In the genomic region with DNA sequence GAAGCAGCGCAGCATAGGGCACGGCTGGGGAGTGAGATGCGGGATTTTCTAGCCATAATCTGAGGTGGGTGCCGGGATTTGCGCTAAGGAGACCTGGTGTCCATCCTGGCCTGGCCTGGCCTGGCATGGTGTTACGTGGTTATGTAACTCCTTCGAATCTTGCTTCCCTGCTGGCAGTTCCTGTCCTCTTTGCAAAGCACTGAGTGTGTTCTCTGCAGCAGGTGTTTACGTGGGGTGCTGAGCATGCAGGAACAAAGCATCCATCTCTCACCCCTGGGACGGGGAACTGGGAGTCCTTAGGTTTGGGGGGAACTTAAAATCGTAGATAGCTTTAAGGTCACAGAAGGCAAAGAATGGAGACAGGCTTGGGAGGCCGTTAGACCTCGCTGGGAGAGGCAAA, we compare ENCODE assay signal across 8 mouse cellular contexts. TPM values are rescaled to one million over a fixed set of nuclear protein-coding genes. Genes with fewer than 3 reads are reported as not detected.
DNase-seq lines count a peak whose midpoint lies in the region; ATAC-seq and TF ChIP-seq lines count a peak whose summit lies in the region.

No protein-coding gene starts in this region.

- H3K4me2 ChIP-seq in kidney, postnatal 0 days (ENCODE audit: low read length): no peak overlapping the region
- H3K4me2 ChIP-seq in kidney, embryonic 15.5 days: no peak overlapping the region
- H3K4me2 ChIP-seq in embryonic facial prominence, embryonic 14.5 days (ENCODE audit: low read depth, low read length): no peak overlapping the region
- no peak overlapping the region for H3K4me2 ChIP-seq in limb, embryonic 14.5 days (replicated peaks; ENCODE audit: low read depth, low read length, severe bottlenecking)

- no peak overlapping the region for H3K9ac ChIP-seq in kidney, postnatal 0 days (ENCODE audit: low read depth, low read length)
- no peak overlapping the region for H3K9ac ChIP-seq in kidney, embryonic 15.5 days
- H3K9ac ChIP-seq in embryonic facial prominence, embryonic 14.5 days (ENCODE audit: low read depth, low read length): peak overlapping the region; percentile 25; the same call in 1 of the 2 replicates
- H3K9ac ChIP-seq in limb, embryonic 14.5 days (ENCODE audit: low read depth, low read length, severe bottlenecking): no peak overlapping the region

- H3K4me1 ChIP-seq in kidney, postnatal 0 days (replicated peaks; ENCODE audit: insufficient read depth, low read length): peaks cover 31% of the 10 kb centered on the region
- H3K4me1 ChIP-seq in kidney, embryonic 15.5 days: peaks cover 75% of the 10 kb centered on the region
- peaks cover 68% of the 10 kb centered on the region for H3K4me1 ChIP-seq in bone marrow macrophage, adult 2 months (ENCODE audit: control insufficient read depth, insufficient read depth, low read length)
- H3K4me1 ChIP-seq in embryonic facial prominence, embryonic 14.5 days (ENCODE audit: control insufficient read depth, insufficient read depth, low read length): peaks cover 32% of the 10 kb centered on the region
- peaks cover 40% of the 10 kb centered on the region for H3K4me1 ChIP-seq in limb, embryonic 14.5 days (ENCODE audit: control insufficient read depth, insufficient read depth, low read length)

- H3K27me3 ChIP-seq in kidney, postnatal 0 days (ENCODE audit: insufficient read depth, low read length): no peaks in the 10 kb centered on the region
- H3K27me3 ChIP-seq in kidney, embryonic 15.5 days: no peaks in the 10 kb centered on the region
- H3K27me3 ChIP-seq in embryonic facial prominence, embryonic 14.5 days (replicated peaks; ENCODE audit: control insufficient read depth, insufficient read depth, low read length): no peaks in the 10 kb centered on the region
- H3K27me3 ChIP-seq in limb, embryonic 14.5 days (ENCODE audit: control insufficient read depth, insufficient read depth, low read length): no peaks in the 10 kb centered on the region

- ATAC-seq in kidney, postnatal 0 days (replicated peaks; ENCODE audit: low FRiP score, low read depth): no peak
- no peak for ATAC-seq in kidney, embryonic 15.5 days (replicated peaks; ENCODE audit: low FRiP score)
- ATAC-seq in embryonic facial prominence, embryonic 14.5 days (ENCODE audit: low read depth): no peak
- ATAC-seq in limb, embryonic 14.5 days (ENCODE audit: low FRiP score, low read depth): no peak

- peaks cover 3% of the 10 kb centered on the region; the same call in 1 of the 2 replicates for H3K36me3 ChIP-seq in kidney, postnatal 0 days (ENCODE audit: insufficient read depth, low read length)
- peaks cover 7% of the 10 kb centered on the region; the same call in 1 of the 2 replicates for H3K36me3 ChIP-seq in kidney, embryonic 15.5 days
- H3K36me3 ChIP-seq in embryonic facial prominence, embryonic 14.5 days (ENCODE audit: control insufficient read depth, insufficient read depth, low read length): no peaks in the 10 kb centered on the region
- H3K36me3 ChIP-seq in limb, embryonic 14.5 days (ENCODE audit: control insufficient read depth, insufficient read depth, low read length): no peaks in the 10 kb centered on the region

- 79% methylated on average over 12 of the region's 12 CpGs for WGBS in kidney, postnatal 0 days
- 80% methylated on average over 12 of the region's 12 CpGs for WGBS in kidney, embryonic 15.5 days
- WGBS in embryonic facial prominence, embryonic 14.5 days: 65% methylated on average over 12 of the region's 12 CpGs
- WGBS in limb, embryonic 14.5 days: 47% methylated on average over 12 of the region's 12 CpGs

- 0 out of 2 replicates have a peak overlapping the region, but pooled peaks have one; percentile 25 for H3K27ac ChIP-seq in kidney, postnatal 0 days
- no peak overlapping the region for H3K27ac ChIP-seq in kidney, embryonic 15.5 days
- peak overlapping the region; percentile 47 for H3K27ac ChIP-seq in bone marrow macrophage, adult 2 months (ENCODE audit: insufficient read depth, low read depth, low read length)
- peak overlapping the region; percentile 63 for H3K27ac ChIP-seq in embryonic facial prominence, embryonic 14.5 days (replicated peaks; ENCODE audit: low read depth, low read length)
- peak overlapping the region; percentile 55; the same call in 1 of the 2 replicates for H3K27ac ChIP-seq in limb, embryonic 14.5 days (replicated peaks; ENCODE audit: low read depth, low read length)

- no peak overlapping the region for H3K4me3 ChIP-seq in kidney, postnatal 0 days (replicated peaks; ENCODE audit: low read depth, low read length)
- H3K4me3 ChIP-seq in kidney, embryonic 15.5 days (replicated peaks): no peak overlapping the region
- no peak overlapping the region for H3K4me3 ChIP-seq in bone marrow macrophage, adult 2 months (ENCODE audit: insufficient read depth, low read length)
- no peak overlapping the region for H3K4me3 ChIP-seq in embryonic facial prominence, embryonic 14.5 days (ENCODE audit: low read depth, low read length)
- no peak overlapping the region for H3K4me3 ChIP-seq in limb, embryonic 14.5 days (replicated peaks; ENCODE audit: low read length)

- TF ChIP-seq CTCF in kidney, postnatal 0 days (IDR thresholded peaks at IDR 0.05; ENCODE audit: low read depth): no peak
- TF ChIP-seq CTCF in bone marrow macrophage, adult 2 months (IDR thresholded peaks at IDR 0.05; ENCODE audit: low read depth, low read length): no peak

- DNase-seq in kidney, postnatal 0 days (ENCODE audit: low spot score): no peak
- DNase-seq in embryonic facial prominence, embryonic 14.5 days (ENCODE audit: low spot score): no peak
- no peak for DNase-seq in limb, embryonic 14.5 days (ENCODE audit: low spot score)
- no peak for DNase-seq in right cerebral cortex, postnatal 4 days
- DNase-seq in layer of hippocampus, postnatal 14 days (ENCODE audit: low spot score in 2 of 2): no peak
- DNase-seq in left cerebral cortex, adult 18-20 months (ENCODE audit: low spot score in 2 of 2): no peak

- no peaks in the 10 kb centered on the region for H3K9me3 ChIP-seq in kidney, postnatal 0 days (replicated peaks; ENCODE audit: low read length)
- no peaks in the 10 kb centered on the region for H3K9me3 ChIP-seq in kidney, embryonic 15.5 days (replicated peaks)
- H3K9me3 ChIP-seq in embryonic facial prominence, embryonic 14.5 days (ENCODE audit: control insufficient read depth, low read length): no peaks in the 10 kb centered on the region
- H3K9me3 ChIP-seq in limb, embryonic 14.5 days (ENCODE audit: control insufficient read depth, low read length): no peaks in the 10 kb centered on the region

- no peak for TF ChIP-seq POLR2A in bone marrow macrophage, adult 2 months (IDR thresholded peaks at IDR 0.05; ENCODE audit: borderline replicate concordance, low read depth, low read length)
- no peak for TF ChIP-seq POLR2A in limb, embryonic 14.5 days (IDR thresholded peaks at IDR 0.05; ENCODE audit: borderline replicate concordance, extremely low read depth, insufficient read depth, insufficient read length)

RNA-seq across cellular contexts. Expression of gene C1qtnf9, which starts 28.3 kb away (rescaled TPM):
- 0.30 and 0.50 TPM in 2 replicates for polyA plus RNA-seq in kidney, postnatal 0 days (2015; fragmentation: Nextera tagmentation; extraction: Ambion mirVana)
- 0.48 and 0.57 TPM in 2 replicates for polyA plus RNA-seq in kidney, embryonic 15.5 days (2015; fragmentation: Nextera tagmentation; extraction: Ambion mirVana)
- not detected in 2 replicates for polyA plus RNA-seq in bone marrow macrophage, adult 2 months (2012; ENCODE audit: insufficient read depth, insufficient read length, missing spikeins)
- 0.97 and 1.3 TPM in 2 replicates for polyA plus RNA-seq in embryonic facial prominence, embryonic 14.5 days (2014; fragmentation: Nextera tagmentation; extraction: Ambion mirVana)
- 1.2 and 2.1 TPM in 2 replicates for polyA plus RNA-seq in limb, embryonic 14.5 days (2012; rRNA removed)
- 0.44 and 0.78 TPM in 2 replicates for polyA plus RNA-seq in limb, embryonic 14.5 days (2014; fragmentation: Nextera tagmentation; extraction: Ambion mirVana)
- total RNA-seq in layer of hippocampus, postnatal 14 days (2021): under 1 TPM in 1 of 2 experiments, not detected in 1; 0.23 TPM
- under 1 TPM; 0.28 to 0.37 TPM for total RNA-seq in left cerebral cortex, adult 18-20 months (2021)

RNA-seq across cellular contexts. Expression of gene Mipep, which starts 44.8 kb away (rescaled TPM):
- polyA plus RNA-seq in kidney, postnatal 0 days (2015; fragmentation: Nextera tagmentation; extraction: Ambion mirVana): 17.8 and 18.5 TPM in 2 replicates
- 22.5 and 24.2 TPM in 2 replicates for polyA plus RNA-seq in kidney, embryonic 15.5 days (2015; fragmentation: Nextera tagmentation; extraction: Ambion mirVana)
- 6.9 and 8.0 TPM in 2 replicates for polyA plus RNA-seq in bone marrow macrophage, adult 2 months (2012; ENCODE audit: insufficient read depth, insufficient read length, missing spikeins)
- 22.6 and 23.5 TPM in 2 replicates for polyA plus RNA-seq in embryonic facial prominence, embryonic 14.5 days (2014; fragmentation: Nextera tagmentation; extraction: Ambion mirVana)
- 12.5 and 13.1 TPM in 2 replicates for polyA plus RNA-seq in limb, embryonic 14.5 days (2012; rRNA removed)
- 21.4 and 22.9 TPM in 2 replicates for polyA plus RNA-seq in limb, embryonic 14.5 days (2014; fragmentation: Nextera tagmentation; extraction: Ambion mirVana)
- 10 to 100 TPM; 29.2 to 29.5 TPM for total RNA-seq in layer of hippocampus, postnatal 14 days (2021)
- 10 to 100 TPM; 25.9 TPM for total RNA-seq in left cerebral cortex, adult 18-20 months (2021)
